Mouse (Mus musculus) left cerebral cortex, adult 11 months (tissue): Measurements from ENCODE around the gene Krtap4-13.
"Not testable (repeated sequence)": the region's sequence is repeated elsewhere in the genome, so short reads cannot be mapped to it uniquely, and the experiment has no call there.

Experiments used
- DNase-seq: peaks from one replicate; pipeline ENCODE4 v3.0.0; 2022; ENCODE audit warnings: low spot score

The Krtap4-13 gene

DNA sequence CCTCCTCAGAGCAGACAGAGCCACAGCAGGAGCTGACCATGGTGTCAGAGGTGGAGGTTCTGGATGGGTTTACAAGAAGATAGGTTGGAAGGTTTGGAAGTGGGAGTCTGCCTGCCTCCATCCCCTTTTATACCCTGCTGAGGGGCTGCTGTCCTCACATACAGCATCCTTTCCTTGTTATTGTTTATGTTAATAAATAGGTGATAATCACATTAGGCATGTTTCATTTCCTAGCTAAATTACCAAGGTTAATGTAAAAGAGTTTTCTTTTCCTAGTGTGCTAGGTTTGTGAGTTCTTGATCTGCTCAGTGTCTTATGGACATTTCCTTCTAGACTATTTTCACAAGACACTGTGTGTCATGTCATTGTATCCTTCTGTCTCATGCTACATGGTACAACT, at the start of gene Krtap4-13:
TSS of gene Krtap4-13 (minus strand) at position 101 of the 400 bp plus-strand sequence.
- not testable (repeated sequence) for DNase-seq

DNA sequence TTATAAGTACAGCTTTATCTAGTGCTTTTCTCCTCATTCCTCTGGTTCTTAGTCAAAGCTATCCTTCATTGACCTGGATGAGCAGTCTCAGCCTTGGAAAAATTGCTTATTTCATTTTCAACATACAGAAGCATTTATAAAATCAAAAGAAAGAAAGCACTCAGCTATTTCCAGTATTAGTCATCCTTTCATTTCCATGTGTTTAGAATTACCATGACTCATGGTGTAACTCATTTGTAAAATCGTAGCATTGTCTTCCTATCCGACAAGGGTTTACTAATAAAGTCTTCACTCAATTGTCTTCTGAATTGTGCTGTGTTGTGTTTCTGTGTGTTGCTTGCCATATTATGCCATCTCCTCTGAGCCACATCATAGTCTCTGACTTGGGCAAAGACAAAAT, 49.1 kb upstream of the Krtap4-13 start:
- DNase-seq: no peak

DNA sequence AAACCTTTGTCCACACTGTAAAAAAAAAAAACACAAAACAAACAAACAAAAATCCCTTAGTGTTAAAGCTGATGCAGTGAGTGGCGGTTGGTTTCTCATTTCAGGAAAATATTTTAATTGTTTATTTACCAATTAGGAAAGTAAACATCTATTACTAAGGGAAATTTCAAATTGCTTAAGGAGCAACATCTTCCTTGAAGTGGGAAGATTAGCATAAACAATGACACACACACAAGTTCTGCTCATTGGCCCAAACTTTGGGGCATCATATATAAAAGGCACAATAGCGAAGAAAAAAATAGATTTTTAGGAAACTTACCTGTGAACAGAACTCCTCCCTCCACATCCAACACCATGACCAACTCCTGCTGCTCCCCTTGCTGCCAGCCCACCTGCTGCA, 47.9 kb upstream of the Krtap4-13 start, which contains the start of gene Gm11568:
TSS of gene Gm11568 (plus strand) at position 301 of the 400 bp plus-strand sequence.
- DNase-seq: no peak

DNA sequence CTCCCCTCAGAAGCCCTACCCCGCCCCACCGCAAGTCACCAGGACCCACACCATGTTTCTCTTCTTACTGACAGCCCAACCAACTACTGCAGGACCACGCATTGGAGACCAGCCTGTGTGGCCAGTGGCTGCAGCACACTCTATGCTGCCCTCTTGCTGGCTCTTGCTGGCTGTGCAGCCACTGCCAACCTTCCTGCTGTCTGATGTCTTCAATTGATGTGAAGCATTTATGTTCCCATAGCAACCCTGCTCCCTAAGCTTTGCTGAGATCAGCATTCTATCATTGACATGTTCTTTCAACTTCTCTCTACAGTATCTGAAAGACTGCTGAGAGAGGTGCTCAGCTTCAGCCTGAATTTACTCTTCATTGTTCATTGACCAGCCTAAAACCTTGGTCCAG, 44.4 kb upstream of the Krtap4-13 start:
- DNase-seq: no peak

- DNase-seq: no peak
Observed at GRCm38 (mm10) chr11:99851508-99851907, 41.8 kb upstream of the Krtap4-13 start, which contains the start of gene Krtap4-16. Krtap4-16 (minus strand) TSS chr11:99851608.

GRCm38 (mm10) chr11:99846746-99847145, 37.1 kb upstream of the Krtap4-13 start:
- no peak for DNase-seq

DNA sequence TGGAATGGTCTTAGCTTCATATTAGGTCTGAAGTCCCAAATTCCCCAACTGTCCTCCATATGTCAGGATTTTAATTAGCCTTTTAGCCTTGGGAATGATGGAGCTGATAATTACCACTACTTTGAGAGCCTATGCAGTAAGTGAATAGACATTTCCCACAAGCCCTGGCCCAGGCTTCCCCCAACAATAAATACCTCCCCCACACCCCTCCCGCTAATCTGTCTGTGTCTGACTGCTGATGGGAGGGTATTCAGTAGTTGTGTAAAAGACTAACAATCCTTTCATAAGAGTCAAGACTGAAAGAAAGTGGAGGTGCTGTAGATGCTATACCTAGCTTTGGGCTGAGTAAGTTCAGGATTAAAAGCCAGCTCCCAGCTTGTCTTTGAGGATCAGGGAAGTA, 32.5 kb upstream of the Krtap4-13 start:
- no peak for DNase-seq

GRCm38 (mm10) chr11:99837966-99838365, 28.3 kb upstream of the Krtap4-13 start, which contains the start of gene 2300003K06Rik:
2300003K06Rik (minus strand) TSS chr11:99838066.
- DNase-seq: no peak

GRCm38 (mm10) chr11:99815566-99815965, 5.9 kb upstream of the Krtap4-13 start, which contains the start of gene Gm11564:
Gm11564 (minus strand) TSS chr11:99815666.
- DNase-seq: not testable (repeated sequence)

- DNase-seq: not testable (repeated sequence)
Observed at GRCm38 (mm10) chr11:99804346-99804745, 5.3 kb downstream of the Krtap4-13 start, which contains the start of gene Gm11554. Gm11554 (minus strand) TSS chr11:99804446.

DNA sequence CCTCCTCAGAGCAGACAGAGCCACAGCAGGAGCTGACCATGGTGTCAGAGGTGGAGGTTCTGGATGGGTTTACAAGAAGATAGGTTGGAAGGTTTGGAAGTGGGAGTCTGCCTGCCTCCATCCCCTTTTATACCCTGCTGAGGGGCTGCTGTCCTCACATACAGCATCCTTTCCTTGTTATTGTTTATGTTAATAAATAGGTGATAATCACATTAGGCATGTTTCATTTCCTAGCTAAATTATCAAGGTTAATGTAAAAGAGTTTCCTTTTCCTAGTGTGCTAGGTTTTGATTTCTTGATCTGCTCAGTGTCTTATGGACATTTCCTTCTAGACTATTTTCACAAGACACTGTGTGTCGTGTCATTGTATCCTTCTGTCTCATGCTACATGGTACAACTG, 10.9 kb downstream of the Krtap4-13 start, which contains the start of gene Gm11569:
TSS of gene Gm11569 (minus strand) at position 101 of the 400 bp plus-strand sequence.
- not testable (repeated sequence) for DNase-seq

DNA sequence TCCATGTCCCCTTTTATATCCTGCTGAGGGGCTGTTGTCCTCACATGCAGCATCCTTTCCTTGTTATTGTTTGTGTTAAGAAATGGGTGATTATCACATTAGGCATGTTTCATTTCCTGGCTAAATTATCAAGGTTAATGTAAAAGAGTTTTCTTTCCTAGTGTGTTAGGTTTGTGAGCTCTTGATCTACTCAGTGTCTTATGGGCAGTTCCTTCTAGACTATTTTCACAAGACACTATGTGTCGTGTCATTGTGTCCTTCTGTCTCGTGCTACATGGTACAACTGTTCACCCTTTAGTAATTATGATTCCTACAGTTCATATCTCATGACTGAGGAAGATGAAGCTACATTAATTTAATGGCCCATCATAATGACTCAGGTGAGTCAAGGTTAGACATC, 16.3 kb downstream of the Krtap4-13 start, which contains the start of gene Gm11596:
TSS of gene Gm11596 (minus strand) at position 101 of the 400 bp plus-strand sequence.
- no peak for DNase-seq

DNA sequence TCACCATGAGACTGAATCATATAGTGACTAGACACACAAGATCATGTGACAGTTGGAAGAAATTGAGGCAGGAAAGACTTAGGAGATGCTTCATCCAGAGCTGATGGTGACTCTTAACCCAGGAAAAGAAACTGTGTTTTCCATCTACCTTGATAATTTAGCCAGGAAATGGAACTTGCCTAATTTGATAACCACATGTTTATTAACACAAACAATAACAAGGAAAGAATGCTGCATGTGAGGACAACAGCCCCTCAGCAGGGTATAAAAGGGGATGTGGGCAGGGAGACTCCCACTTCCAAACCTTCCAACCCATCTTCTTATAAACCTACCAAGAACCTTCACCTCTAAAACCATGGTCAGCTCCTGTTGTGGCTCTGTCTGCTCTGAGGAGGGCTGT, 24.8 kb downstream of the Krtap4-13 start, which contains the start of gene Krtap4-9:
TSS of gene Krtap4-9 (plus strand) at position 301 of the 400 bp plus-strand sequence.
- DNase-seq: not testable (repeated sequence)

DNA sequence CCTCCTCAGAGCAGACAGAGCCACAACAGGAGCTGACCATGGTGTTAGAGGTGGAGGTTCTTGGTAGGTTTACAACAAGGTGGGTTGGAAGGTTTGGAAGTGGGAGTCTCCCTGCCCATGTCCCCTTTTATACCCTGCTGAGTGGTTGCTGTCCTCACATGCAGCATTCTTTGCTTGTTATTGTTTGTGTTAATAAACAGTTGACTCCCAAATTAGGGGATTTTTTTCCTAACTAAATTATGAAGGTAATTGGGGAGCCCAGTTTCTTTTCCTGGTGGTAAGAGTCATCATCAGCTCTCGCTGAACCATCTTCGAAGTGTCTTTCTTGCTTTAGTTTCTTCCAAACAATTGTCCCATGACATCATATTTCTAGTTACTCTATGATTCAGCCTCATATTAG, 29.1 kb downstream of the Krtap4-13 start, which contains the start of gene Krtap4-8:
TSS of gene Krtap4-8 (minus strand) at position 101 of the 400 bp plus-strand sequence.
- DNase-seq: no peak

- no peak for DNase-seq
Observed at GRCm38 (mm10) chr11:99778401-99778800, 31.3 kb downstream of the Krtap4-13 start.

GRCm38 (mm10) chr11:99772813-99773212, 36.9 kb downstream of the Krtap4-13 start, which contains the start of gene Gm11595:
Gm11595 (minus strand) TSS chr11:99772913.
- not testable (repeated sequence) for DNase-seq

DNA sequence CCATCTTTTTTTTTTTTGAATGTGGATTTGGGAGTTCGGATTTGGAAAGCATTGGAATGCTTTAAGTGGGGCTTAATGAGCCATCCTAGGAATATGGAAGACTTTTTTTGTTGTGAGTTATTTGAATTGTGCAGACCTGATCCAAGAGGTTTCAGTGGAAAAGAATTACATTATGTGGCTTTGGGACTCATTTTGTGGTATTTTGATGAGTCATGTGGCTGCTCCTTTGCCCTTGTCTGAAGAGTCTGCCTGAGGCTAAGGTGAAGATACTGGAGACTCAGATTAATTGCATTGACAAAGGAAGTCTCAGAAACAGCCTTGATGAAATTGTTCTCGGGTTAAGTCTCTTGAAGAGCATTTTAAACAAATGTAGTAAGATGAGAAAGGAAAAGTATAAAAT, 41.3 kb downstream of the Krtap4-13 start:
- no peak for DNase-seq
